Mouse (Mus musculus) heart, postnatal 4 days (tissue): Measurements from ENCODE around the gene Adra2a. TPM values are rescaled to one million over a fixed set of nuclear protein-coding genes. Genes with fewer than 3 reads are reported as not detected.
A peak's percentile ranks its signal among the peaks of the same experiment; 100 is the strongest.

Experiments
- DNase-seq: peaks from one replicate; pipeline ENCODE4 v3.0.0; 2021
- total RNA-seq, 2 experiments: library from RNA; stranded (reverse); gene quantifications; 2 replicates each; pipeline ENCODE4 v1.2.3; 2021

The Adra2a gene
- total RNA-seq = under 1 TPM; 0.14 to 0.19 TPM

DNA sequence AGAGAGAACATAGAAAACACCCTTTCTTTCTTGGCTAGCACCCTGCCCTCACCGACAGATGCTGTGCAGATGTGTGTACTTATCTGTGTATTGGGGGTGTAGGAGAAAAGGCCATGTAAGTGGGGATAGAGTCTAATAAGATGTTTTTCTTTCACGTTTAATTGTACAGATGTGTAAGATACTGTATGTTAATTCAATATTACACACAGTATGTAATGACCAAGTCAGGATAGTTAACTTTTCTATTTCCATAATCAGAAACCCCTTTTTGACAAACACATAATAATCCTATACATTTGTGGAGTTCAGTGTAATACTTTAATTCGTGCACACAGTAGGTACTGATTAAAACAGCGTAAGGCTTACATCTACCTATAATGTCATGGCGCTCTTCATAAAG, at the start of gene Adra2a:
Gene Adra2a (plus strand): TSS at position 301 of the 400 bp plus-strand sequence.
- DNase-seq = no peak

GRCm38 (mm10) chr19:53994276-53994675, 49.7 kb upstream of the Adra2a start:
- no peak for DNase-seq

- DNase-seq = no peak
Measured at GRCm38 (mm10) chr19:54010973-54011372, 33.0 kb upstream of the Adra2a start.

GRCm38 (mm10) chr19:54014999-54015398, 29.0 kb upstream of the Adra2a start:
- DNase-seq = no peak

- no peak for DNase-seq
Measured at GRCm38 (mm10) chr19:54015503-54015902, 28.4 kb upstream of the Adra2a start.

DNA sequence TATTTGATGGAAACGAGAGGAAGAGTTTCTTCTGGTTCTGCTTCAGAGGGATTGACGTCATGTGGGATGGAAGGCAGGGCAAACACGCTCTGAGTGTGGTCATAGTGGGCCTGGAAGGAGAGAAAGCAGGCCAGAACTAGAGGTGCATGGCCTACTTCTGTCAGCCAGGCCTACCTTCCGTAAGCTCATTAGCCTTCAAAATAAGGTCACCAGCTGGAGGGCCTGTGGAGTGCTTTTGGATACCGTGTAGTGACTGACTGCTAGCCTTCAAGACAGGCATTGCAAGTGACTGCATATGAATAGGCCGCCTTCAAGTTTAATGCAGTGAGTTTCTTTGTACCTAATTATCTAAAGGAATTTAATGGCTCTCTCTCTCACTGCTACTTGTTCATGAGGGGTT, 8.9 kb upstream of the Adra2a start:
- DNase-seq = no peak

DNA sequence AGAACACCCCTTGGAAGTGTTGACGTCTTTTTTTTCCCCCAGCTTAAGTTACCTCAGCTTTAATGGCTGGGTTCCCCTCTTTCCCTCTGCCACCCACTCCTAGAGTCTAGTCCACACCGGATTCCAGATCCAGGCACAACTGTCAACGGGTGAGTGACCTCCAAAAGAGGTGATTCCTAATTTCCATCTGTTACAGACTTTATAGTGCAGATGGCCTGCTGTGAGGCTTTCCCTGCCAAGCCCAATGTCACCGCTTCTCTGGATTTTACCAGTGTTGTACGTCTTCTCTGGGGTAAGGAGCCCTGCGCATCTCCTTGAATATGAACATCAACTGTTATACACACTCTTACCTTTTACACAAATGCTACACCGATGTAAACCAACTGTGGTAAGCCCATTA, 4.5 kb upstream of the Adra2a start:
- no peak for DNase-seq

DNA sequence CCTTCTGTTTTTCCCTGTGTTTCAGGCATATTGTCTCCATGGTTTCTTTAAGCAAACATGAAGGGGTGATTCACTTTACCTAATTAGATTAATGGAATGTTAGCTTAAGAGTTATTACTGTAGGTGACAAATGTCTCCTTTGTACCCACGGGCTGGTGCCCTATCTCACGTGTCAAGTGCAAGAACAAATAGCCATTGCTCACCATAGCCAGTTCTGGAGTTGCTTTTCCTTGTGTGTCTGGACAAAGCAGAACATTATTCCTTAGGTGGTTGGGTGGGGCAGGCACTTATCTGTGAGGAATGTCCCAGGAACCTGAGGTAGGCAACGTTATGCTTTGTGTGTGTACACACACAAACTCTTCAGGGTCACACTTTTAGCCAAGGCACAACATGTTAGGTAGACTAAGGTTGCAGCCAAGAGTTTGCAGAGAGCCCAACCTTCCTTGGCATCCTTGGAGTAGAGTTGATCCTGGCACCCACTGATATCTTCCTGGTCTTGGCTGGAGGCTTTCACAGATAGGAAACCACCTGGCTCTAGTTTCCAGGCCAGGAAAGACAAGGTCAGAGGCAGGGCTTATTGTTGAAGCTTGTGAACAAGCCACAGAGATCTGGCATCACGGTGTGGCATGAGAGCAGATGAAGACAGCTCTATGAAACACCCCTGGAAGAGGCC, 3.5 kb upstream of the Adra2a start:
- no peak for DNase-seq

- no peak for DNase-seq
Measured at GRCm38 (mm10) chr19:54041029-54041367, 3.0 kb upstream of the Adra2a start.

- DNase-seq = peak; percentile 71
Measured at GRCm38 (mm10) chr19:54044507-54045371, 788 bp downstream of the Adra2a start.

DNA sequence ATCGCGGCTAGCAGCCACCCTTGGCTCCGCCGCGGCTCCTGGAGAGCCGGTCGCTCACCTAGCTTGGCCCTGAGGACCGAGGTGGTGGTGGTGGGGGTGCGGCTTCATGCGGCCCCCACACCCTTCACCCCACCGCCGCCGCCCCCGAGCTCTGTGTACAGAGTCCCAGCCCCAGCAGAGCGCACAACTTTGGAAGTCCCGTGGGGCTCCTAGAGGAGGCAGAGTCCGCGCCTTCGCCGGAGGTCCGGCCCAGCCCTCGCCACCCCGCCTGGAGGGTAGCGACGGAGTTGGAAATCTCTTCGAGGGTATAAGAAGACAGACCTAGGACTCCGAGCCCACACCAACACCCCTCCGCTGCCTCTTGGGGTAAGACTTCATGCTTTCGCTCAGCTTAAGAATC, 1.5 kb downstream of the Adra2a start:
- DNase-seq = no peak

DNA sequence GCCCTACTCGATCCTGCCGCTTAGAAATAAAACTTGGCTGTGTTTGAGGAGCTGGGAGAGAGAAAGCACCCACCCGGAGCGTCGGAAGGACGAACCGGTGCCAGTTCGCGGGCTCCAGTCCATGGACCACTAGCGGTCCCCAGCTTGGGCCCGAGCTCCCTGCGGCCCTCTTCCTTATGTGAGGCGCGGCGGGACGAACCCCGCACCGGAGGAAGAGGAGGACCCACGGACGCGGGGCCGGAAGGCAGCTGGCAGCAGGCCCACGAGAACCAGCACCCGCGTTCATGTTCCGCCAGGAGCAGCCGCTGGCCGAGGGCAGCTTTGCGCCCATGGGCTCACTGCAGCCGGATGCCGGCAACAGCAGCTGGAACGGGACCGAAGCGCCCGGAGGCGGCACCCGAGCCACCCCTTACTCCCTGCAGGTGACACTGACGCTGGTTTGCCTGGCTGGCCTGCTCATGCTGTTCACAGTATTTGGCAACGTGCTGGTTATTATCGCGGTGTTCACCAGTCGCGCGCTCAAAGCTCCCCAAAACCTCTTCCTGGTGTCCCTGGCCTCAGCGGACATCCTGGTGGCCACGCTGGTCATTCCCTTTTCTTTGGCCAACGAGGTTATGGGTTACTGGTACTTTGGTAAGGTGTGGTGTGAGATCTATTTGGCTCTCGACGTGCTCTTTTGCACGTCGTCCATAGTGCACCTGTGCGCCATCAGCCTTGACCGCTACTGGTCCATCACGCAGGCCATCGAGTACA, 2.2 kb downstream of the Adra2a start:
- no peak for DNase-seq

GRCm38 (mm10) chr19:54046684-54047070, 2.7 kb downstream of the Adra2a start:
- no peak for DNase-seq

GRCm38 (mm10) chr19:54047386-54048050, 3.6 kb downstream of the Adra2a start:
- no peak for DNase-seq

DNA sequence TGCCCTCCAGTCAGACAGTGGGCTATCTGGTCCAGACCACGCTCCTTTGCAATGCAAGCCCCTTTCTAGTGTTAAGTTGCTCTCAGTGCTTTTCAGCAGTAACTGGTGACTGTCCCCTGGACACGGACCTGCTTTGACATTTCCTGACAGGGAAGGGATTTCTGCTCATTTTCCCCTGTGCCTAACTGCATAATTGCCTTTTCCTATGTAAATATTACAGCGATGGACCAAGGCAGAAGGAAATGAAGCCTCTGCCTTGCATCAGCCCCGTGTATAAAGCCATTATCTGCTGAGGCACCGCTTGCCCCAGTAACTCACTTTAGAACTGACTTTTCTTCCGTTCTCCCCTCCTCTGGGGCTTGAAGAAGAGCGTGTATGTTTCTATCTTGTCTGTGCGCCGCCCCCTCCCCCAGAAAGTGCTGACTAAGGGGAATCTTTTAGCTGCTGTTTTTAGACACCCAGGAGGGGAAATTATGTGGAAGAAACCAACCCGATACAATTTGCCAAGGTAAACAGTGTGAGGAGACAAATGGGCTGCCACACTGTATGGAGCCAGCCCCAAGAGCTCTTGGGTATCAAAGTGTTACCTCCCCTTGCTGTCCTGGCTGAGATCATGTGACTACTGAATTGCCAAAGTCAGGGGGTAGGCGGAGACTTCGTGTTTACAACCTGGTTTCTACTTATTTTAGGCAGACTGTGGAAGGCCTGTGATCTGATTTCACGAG, 4.4 kb downstream of the Adra2a start:
- DNase-seq = no peak

- no peak for DNase-seq
Measured at GRCm38 (mm10) chr19:54051651-54052050, 7.7 kb downstream of the Adra2a start.

- no peak for DNase-seq
Measured at GRCm38 (mm10) chr19:54055845-54056244, 11.9 kb downstream of the Adra2a start.

DNA sequence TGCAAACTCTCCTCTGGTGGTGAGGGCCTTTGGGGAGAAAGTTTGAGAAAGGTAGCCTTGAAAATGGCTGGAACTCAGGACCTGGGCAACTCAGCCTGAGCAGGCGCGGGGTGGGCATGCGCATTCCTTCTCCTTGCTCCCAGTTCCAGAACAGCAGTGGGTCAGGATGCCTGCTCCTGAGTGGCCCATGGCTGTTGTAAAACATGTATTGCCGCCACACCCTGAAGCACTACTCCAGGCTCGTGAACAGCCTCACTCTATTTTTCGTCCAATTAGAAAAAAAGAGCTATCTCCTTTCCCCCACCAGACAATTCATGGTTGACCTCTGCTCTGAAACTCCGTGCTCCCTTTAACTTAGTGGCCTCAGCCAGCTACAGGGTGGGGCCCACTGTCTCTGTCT, 24.5 kb downstream of the Adra2a start:
- DNase-seq = no peak

- DNase-seq = no peak
Measured at GRCm38 (mm10) chr19:54070521-54070920, 26.6 kb downstream of the Adra2a start.

DNA sequence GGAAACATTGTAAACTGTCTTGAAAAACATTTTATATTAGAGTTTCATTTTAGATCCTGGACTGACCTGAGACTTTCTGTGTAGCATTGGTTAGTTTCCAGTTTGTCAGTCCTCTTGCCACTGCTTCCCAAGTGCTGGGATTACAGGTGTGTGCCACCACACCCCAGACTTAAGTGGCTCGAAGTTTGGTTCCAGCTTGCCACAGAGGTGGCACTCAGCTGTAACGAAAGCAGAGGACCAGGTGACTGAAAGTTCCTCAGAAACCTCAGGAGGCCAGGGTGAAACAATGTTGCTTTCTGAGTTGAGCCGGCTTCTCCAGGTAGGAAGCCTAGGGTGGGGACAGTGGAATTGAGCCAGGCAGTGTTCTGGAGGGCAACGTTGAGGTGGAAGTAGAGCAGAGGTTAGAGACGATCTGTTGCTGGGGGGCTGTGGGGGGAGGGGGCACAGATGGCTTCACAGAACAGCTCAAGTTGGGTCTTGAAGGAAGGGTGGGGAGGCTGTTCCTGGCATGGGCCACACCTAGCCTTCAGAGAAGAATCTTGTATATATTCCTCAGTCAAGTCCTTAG, 28.4 kb downstream of the Adra2a start:
- no peak for DNase-seq
